Mouse (Mus musculus) small intestine, adult 2 months (tissue): ENCODE data around the gene Rasgrp2. TPM values are rescaled to one million over a fixed set of nuclear protein-coding genes. Genes with fewer than 3 reads are reported as not detected.
A peak's percentile ranks its signal among the peaks of the same experiment; 100 is the strongest.

Experiments used
- H3K27ac ChIP-seq: fragments of 200-500 bp; 2 replicates; pipeline ENCODE4 v1.5.1; 2012; ENCODE audit warnings: low read depth, low read length, control low read depth, inconsistent platforms; ENCODE audit not compliant: insufficient read depth
- H3K27me3 ChIP-seq: fragments of 200-500 bp; 2 replicates; pipeline ENCODE4 v1.6.1; 2012; ENCODE audit warnings: mild to moderate bottlenecking, moderate library complexity, low read length, inconsistent platforms; ENCODE audit not compliant: control insufficient read depth, insufficient read depth
- H3K36me3 ChIP-seq: fragments of 200-500 bp; 2 replicates; pipeline ENCODE4 v1.6.1; 2012; ENCODE audit warnings: mild to moderate bottlenecking, low read length, control low read depth, inconsistent platforms; ENCODE audit not compliant: control insufficient read depth, insufficient read depth
- H3K4me1 ChIP-seq: fragments of 200-500 bp; 2 replicates; pipeline ENCODE4 v1.6.1; 2012; ENCODE audit warnings: low read length, inconsistent platforms, mixed read lengths; ENCODE audit not compliant: control insufficient read depth, insufficient read depth, insufficient read length
- H3K4me3 ChIP-seq: fragments of 200-500 bp; 2 replicates; pipeline ENCODE4 v1.5.1; 2012; ENCODE audit warnings: low read depth, mild to moderate bottlenecking, control low read depth, inconsistent platforms, low read length, moderate library complexity
- CTCF ChIP-seq: fragments of 200-500 bp; IDR thresholded peaks from 2 replicates; pipeline ENCODE4 v1.5.1; 2012; ENCODE audit warnings: low read depth, mild to moderate bottlenecking, control low read depth, inconsistent platforms, low read length, moderate library complexity, mixed read lengths; ENCODE audit not compliant: insufficient replicate concordance, insufficient read length; ENCODE audit errors: extremely low read depth
- POLR2A ChIP-seq: fragments of 200-500 bp; IDR thresholded peaks from 2 replicates; pipeline ENCODE4 v1.6.1; 2012; ENCODE audit warnings: low read depth, mild to moderate bottlenecking, control low read depth, inconsistent platforms, low read length, moderate library complexity
- WGBS: fragments of 180-500 bp; shearing (Covaris S2); methylation state at CpG from one replicate; pipeline ENCODE4 v1.1.7; 2018; 5-methylcytosine and 5-hydroxymethylcytosine counted together
- polyA plus RNA-seq: library from polyadenylated mRNA; depleted of rRNA; stranded (reverse); fragments of >200 nt; gene quantifications from 2 replicates; pipeline ENCODE4 v1.2.3, GENCODE M21; 2012

Gene Rasgrp2
- polyA plus RNA-seq, 1 experiment = 38.3 TPM

- no peak for TF ChIP-seq POLR2A
- no peak for TF ChIP-seq CTCF
- WGBS = 92% methylated on average over 36 of the region's 42 CpGs
- H3K27me3 ChIP-seq = no peaks in the 10 kb centered on the region
- peaks cover 76% of the 10 kb centered on the region for H3K36me3 ChIP-seq
- H3K27ac ChIP-seq = no peak overlapping the region
- no peaks in the 10 kb centered on the region for H3K4me1 ChIP-seq
- no peak overlapping the region for H3K4me3 ChIP-seq
Observed at GRCm38 (mm10) chr19:6375423-6376254, 23.5 kb upstream of the Rasgrp2 start.

- Histone ChIP-seq H3K4me1 (no peaks in the 10 kb centered on the region), H3K27me3 (no peaks in the 10 kb centered on the region), H3K36me3 (peaks cover 70% of the 10 kb centered on the region), H3K27ac (no peak overlapping the region), H3K4me3 (no peak overlapping the region)
- no peak for TF ChIP-seq POLR2A
- peak; percentile 62; the same call in 1 of the 2 replicates for TF ChIP-seq CTCF
- WGBS = 74% methylated on average over 14 of the region's 14 CpGs
Observed at GRCm38 (mm10) chr19:6376255-6376564, 22.9 kb upstream of the Rasgrp2 start.

- 51% methylated on average over 2 of the region's 2 CpGs for WGBS
- no peaks in the 10 kb centered on the region for H3K27me3 ChIP-seq
- no peak for TF ChIP-seq CTCF
- TF ChIP-seq POLR2A = no peak
- no peak overlapping the region for H3K27ac ChIP-seq
- H3K4me3 ChIP-seq = no peak overlapping the region
- H3K36me3 ChIP-seq = peaks cover 66% of the 10 kb centered on the region
- no peaks in the 10 kb centered on the region for H3K4me1 ChIP-seq
Observed at GRCm38 (mm10) chr19:6376643-6377042, 22.5 kb upstream of the Rasgrp2 start.

DNA sequence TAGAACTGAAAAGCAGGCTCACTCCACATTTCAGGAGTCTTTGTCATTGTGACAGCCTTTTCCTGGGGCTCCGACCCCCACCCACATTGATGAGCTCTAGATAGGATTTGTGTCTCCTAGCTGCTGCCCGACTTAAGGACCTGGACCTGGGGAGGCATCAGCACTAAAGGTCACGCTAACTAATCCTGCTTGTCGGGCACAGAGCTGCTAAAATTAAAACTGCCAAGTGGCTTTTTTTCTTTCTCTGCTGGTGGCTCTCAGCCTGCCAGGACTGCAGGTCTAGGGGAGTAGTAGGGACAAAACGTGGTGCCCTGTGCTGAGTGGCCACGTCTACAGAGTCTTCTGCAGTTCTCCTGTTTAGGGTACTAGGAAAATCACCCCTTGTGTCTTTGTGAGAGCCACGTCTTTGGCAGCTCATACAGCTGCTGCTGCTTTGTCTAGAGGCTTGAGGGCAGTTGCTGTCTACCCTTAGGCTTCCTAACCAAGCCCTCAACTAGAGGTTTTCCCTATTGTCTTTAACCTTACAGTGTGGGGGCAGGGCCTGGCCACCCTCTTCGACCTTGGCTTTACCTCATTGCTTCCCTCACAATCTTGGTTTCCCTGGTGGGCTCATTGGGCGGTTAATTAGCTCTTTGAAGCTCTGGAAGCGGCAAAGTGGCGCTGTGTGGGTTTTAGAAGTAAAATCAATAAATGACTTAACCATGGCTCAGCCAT, 21.7 kb upstream of the Rasgrp2 start:
- 80% methylated on average over 11 of the region's 11 CpGs for WGBS
- Histone ChIP-seq H3K4me3 (no peak overlapping the region), H3K36me3 (peaks cover 57% of the 10 kb centered on the region), H3K27me3 (no peaks in the 10 kb centered on the region), H3K4me1 (no peaks in the 10 kb centered on the region), H3K27ac (no peak overlapping the region)
- TF ChIP-seq CTCF (no peak), POLR2A (no peak)

DNA sequence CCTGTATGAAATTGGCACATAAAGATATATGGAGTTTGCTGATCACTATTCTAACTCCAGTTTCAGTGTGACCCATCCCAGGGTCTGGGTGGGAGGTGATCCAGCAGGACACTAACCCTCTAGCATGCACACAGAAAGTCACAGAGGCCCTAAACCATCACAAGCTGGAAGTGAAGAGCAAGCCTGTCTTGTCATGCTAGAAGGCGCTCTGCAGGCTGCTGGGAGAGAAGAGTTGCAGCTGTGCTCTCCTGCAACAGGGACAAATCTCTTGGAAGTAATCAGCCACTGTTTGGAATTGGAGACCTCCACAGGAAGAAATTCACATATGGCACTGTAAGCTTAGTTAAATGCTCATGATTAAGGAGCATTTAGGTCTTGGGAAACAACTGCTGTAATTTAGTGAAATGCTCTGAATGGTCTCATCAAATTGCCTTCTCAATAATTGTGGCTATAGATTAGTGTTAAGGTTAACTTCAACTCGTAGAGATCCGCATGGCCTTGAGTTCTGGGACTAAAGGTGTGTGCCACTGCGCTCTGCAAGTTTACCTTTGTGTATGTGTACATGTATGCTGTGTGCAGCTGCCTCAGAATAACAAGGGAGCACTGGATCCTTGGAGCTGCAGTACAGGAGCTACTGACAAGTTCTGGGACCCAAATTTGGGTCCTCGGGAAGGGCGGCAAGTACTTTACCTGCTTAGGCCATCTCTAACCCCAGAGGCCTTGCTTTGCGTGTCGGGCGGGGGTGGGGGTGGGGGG, 18.6 kb upstream of the Rasgrp2 start:
- Histone ChIP-seq H3K27ac (no peak overlapping the region), H3K27me3 (no peaks in the 10 kb centered on the region), H3K4me1 (no peaks in the 10 kb centered on the region), H3K36me3 (peaks cover 29% of the 10 kb centered on the region), H3K4me3 (no peak overlapping the region)
- WGBS = 93% methylated on average over 9 of the region's 9 CpGs
- TF ChIP-seq CTCF = no peak
- TF ChIP-seq POLR2A = no peak

GRCm38 (mm10) chr19:6381238-6381637, 17.9 kb upstream of the Rasgrp2 start:
- H3K4me3 ChIP-seq = no peak overlapping the region
- peaks cover 22% of the 10 kb centered on the region for H3K36me3 ChIP-seq
- WGBS = 91% methylated on average over 5 of the region's 5 CpGs
- no peak for TF ChIP-seq CTCF
- TF ChIP-seq POLR2A = no peak
- no peaks in the 10 kb centered on the region for H3K27me3 ChIP-seq
- H3K4me1 ChIP-seq = no peaks in the 10 kb centered on the region
- no peak overlapping the region for H3K27ac ChIP-seq

- TF ChIP-seq CTCF = no peak
- WGBS = 50% methylated on average over 4 of the region's 4 CpGs
- Histone ChIP-seq H3K4me1 (no peaks in the 10 kb centered on the region), H3K4me3 (no peak overlapping the region), H3K27ac (no peak overlapping the region), H3K36me3 (peaks cover 11% of the 10 kb centered on the region), H3K27me3 (no peaks in the 10 kb centered on the region)
Observed at GRCm38 (mm10) chr19:6382323-6382924, 16.7 kb upstream of the Rasgrp2 start.
